ENCODE assay signal across 19 mouse cellular contexts in the genomic region with DNA sequence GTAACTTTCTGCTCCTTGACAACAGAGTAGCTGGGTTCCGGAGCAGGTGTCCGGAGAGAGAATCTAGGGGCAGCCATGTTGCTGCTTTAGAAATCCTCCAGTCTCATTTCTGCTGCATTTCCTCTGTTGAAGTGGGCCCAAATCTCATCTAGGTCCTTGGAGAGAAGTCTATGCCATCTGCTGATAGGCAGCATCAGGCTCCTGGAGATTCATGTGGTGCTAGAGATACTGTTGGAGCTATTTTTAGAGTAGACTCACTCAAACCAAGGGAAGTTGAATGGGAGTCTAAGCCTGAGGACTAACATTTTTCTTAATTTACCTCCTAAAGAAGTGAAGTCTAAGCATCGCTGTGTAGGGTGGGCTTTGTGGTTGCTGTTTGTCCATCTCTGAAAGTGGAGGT. TPM values are rescaled to one million over a fixed set of nuclear protein-coding genes. Genes with fewer than 3 reads are reported as not detected.
DNase-seq lines count a peak whose midpoint lies in the region; ATAC-seq lines count a peak whose summit lies in the region.
"Had no signal": no experiment of that assay in that cellular context is flagged by ENCODE, and none has a peak within 500 bp of the region (broad histone marks: within the 10 kb centered on the region; RNA-seq: fewer than 3 reads in every experiment).

No protein-coding gene starts in this region.

- ATAC-seq in heart, embryonic 12.5 days (ENCODE audit: insufficient number of reproducible peaks, low FRiP score) = no peak
- ATAC-seq in megakaryocyte progenitor cell, adult 5-6 weeks (replicated peaks; ENCODE audit: poor library complexity) = peak; percentile 77
- ATAC-seq: forebrain, embryonic 15.5 days; intestine, postnatal 0 days; midbrain, embryonic 13.5 days; Patski had no signal

- no peaks in the 10 kb centered on the region for H3K36me3 ChIP-seq in heart, embryonic 12.5 days
- H3K36me3 ChIP-seq: forebrain, embryonic 15.5 days; hindbrain, embryonic 15.5 days; limb, embryonic 12.5 days; lung, embryonic 15.5 days; midbrain, embryonic 13.5 days had no signal

- no peak overlapping the region for H3K4me3 ChIP-seq in heart, embryonic 12.5 days
- H3K4me3 ChIP-seq: forebrain, embryonic 15.5 days; heart, adult 2 months; hindbrain, embryonic 15.5 days; layer of hippocampus, adult 2 months; limb, embryonic 12.5 days; lung, embryonic 15.5 days; midbrain, embryonic 13.5 days had no signal

- H3K4me1 ChIP-seq in heart, embryonic 12.5 days (replicated peaks) = peaks cover 22% of the 10 kb centered on the region
- H3K4me1 ChIP-seq: limb, embryonic 12.5 days; lung, embryonic 15.5 days; midbrain, embryonic 13.5 days had no signal

- H3K27ac ChIP-seq in heart, embryonic 12.5 days (ENCODE audit: poor library complexity, severe bottlenecking) = peak overlapping the region; percentile 23; the same call in 1 of the 2 replicates
- H3K27ac ChIP-seq: forebrain, embryonic 15.5 days; heart, adult 2 months; hindbrain, embryonic 15.5 days; limb, embryonic 12.5 days; lung, embryonic 15.5 days; macrophage; midbrain, embryonic 13.5 days had no signal

- 81% methylated on average over 3 of the region's 3 CpGs for WGBS in heart, embryonic 12.5 days

- no peaks in the 10 kb centered on the region for H3K27me3 ChIP-seq in heart, embryonic 12.5 days (replicated peaks)
- H3K27me3 ChIP-seq: forebrain, embryonic 15.5 days; hindbrain, embryonic 15.5 days; limb, embryonic 12.5 days; lung, embryonic 15.5 days; midbrain, embryonic 13.5 days; Patski had no signal

- H3K4me2 ChIP-seq in heart, embryonic 12.5 days = no peak overlapping the region
- H3K4me2 ChIP-seq: forebrain, embryonic 15.5 days; hindbrain, embryonic 15.5 days; limb, embryonic 12.5 days; lung, embryonic 15.5 days; midbrain, embryonic 13.5 days had no signal

- no peaks in the 10 kb centered on the region for H3K9me3 ChIP-seq in heart, embryonic 12.5 days (replicated peaks)
- H3K9me3 ChIP-seq: forebrain, embryonic 15.5 days; hindbrain, embryonic 15.5 days; limb, embryonic 12.5 days; lung, embryonic 15.5 days; midbrain, embryonic 13.5 days had no signal

- DNase-seq in heart, adult 9 months (ENCODE audit: low spot score in 2 of 2) = no peak
- DNase-seq in brain, adult 2 months (ENCODE audit: low read depth, low spot score) = peak; percentile 23
- DNase-seq in liver = peak; percentile 51
- no peak for DNase-seq in adrenal gland, postnatal 14 days
- no peak for DNase-seq in gastrocnemius, postnatal 10 days
- DNase-seq: cerebellum, adult 11 months; heart, adult 2 months; kidney, postnatal 10 days had no signal

- H3K9ac ChIP-seq in heart, embryonic 12.5 days = no peak overlapping the region
- H3K9ac ChIP-seq: forebrain, embryonic 15.5 days; hindbrain, embryonic 15.5 days; limb, embryonic 12.5 days; lung, embryonic 15.5 days; midbrain, embryonic 13.5 days had no signal

RNA-seq across cellular contexts. Expression of a gene that starts 6.4 kb away (rescaled TPM):
- polyA plus RNA-seq in heart, embryonic 12.5 days (2016; fragmentation: Nextera tagmentation; extraction: Ambion mirVana) = 132 and 143 TPM in 2 replicates
- total RNA-seq in megakaryocyte progenitor cell, adult 5-6 weeks (2015) = 354 and 377 TPM in 2 replicates
- total RNA-seq in megakaryocyte progenitor cell, adult 5-6 weeks (2017) = 211 and 287 TPM in 2 replicates
- total RNA-seq in adrenal gland, postnatal 14 days (2021) = 197 and 214 TPM in 2 replicates
- 100 to 1,000 TPM; 132 to 145 TPM for total RNA-seq in gastrocnemius, postnatal 10 days (2021)

RNA-seq across cellular contexts. Expression of a gene that starts 6.4 kb away (rescaled TPM):
- 10.3 and 10.7 TPM in 2 replicates for polyA plus RNA-seq in heart, embryonic 12.5 days (2016; fragmentation: Nextera tagmentation; extraction: Ambion mirVana)
- 6.5 and 9.2 TPM in 2 replicates for total RNA-seq in megakaryocyte progenitor cell, adult 5-6 weeks (2015)
- total RNA-seq in megakaryocyte progenitor cell, adult 5-6 weeks (2017) = 2.0 and 2.4 TPM in 2 replicates
- total RNA-seq in adrenal gland, postnatal 14 days (2021) = 6.9 and 7.7 TPM in 2 replicates
- 1 to 10 TPM; 2.9 to 3.7 TPM for total RNA-seq in gastrocnemius, postnatal 10 days (2021)

Comparison
In these comparisons a context has a peak if more than half of its experiments do, and no peak if none do; other contexts are left out.
1. DNase-seq: peak in brain, adult 2 months (single experiment) and liver (single experiment); none in heart, adult 9 months (0 of 2), adrenal gland, postnatal 14 days (single experiment) and gastrocnemius, postnatal 10 days (single experiment).